Mouse (Mus musculus): ENCODE results near the gene Gm20388. TPM values are rescaled to one million over a fixed set of nuclear protein-coding genes. Genes with fewer than 3 reads are reported as not detected.

The Gm20388 gene
- polyA plus RNA-seq, 1 experiment, result 59.3 TPM

DNA sequence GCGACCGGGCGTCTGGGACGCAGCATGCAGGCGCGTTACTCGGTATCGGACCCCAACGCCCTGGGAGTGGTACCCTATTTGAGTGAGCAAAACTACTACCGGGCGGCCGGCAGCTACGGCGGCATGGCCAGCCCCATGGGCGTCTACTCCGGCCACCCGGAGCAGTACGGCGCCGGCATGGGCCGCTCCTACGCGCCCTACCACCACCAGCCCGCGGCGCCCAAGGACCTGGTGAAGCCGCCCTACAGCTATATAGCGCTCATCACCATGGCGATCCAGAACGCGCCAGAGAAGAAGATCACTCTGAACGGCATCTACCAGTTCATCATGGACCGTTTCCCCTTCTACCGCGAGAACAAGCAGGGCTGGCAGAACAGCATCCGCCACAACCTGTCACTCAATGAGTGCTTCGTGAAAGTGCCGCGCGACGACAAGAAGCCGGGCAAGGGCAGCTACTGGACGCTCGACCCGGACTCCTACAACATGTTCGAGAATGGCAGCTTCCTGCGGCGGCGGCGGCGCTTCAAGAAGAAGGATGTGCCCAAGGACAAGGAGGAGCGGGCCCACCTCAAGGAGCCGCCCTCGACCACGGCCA lies 1206.0 kb downstream of the Gm20388 start:
- TF ChIP-seq POLR2A (IDR thresholded peaks at IDR 0.05; ENCODE audit: borderline replicate concordance, extremely low read depth, insufficient read depth, insufficient read length, poor library complexity, severe bottlenecking) (no peak), CTCF (IDR thresholded peaks at IDR 0.05; ENCODE audit: borderline replicate concordance, extremely low read depth, insufficient read depth, insufficient read length) (no peak)
- no peak for DNase-seq (ENCODE audit: low read depth)

DNA sequence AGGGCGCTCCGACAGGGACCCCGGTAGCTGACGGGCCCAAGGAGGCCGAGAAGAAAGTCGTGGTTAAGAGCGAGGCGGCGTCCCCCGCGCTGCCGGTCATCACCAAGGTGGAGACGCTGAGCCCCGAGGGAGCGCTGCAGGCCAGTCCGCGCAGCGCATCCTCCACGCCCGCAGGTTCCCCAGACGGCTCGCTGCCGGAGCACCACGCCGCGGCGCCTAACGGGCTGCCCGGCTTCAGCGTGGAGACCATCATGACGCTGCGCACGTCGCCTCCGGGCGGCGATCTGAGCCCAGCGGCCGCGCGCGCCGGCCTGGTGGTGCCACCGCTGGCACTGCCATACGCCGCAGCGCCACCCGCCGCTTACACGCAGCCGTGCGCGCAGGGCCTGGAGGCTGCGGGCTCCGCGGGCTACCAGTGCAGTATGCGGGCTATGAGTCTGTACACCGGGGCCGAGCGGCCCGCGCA lies 1206.6 kb downstream of the Gm20388 start:
- no peak for DNase-seq (ENCODE audit: low read depth)
- TF ChIP-seq CTCF (IDR thresholded peaks at IDR 0.05; ENCODE audit: borderline replicate concordance, extremely low read depth, insufficient read depth, insufficient read length) (no peak), POLR2A (IDR thresholded peaks at IDR 0.05; ENCODE audit: borderline replicate concordance, extremely low read depth, insufficient read depth, insufficient read length, poor library complexity, severe bottlenecking) (no peak)

DNA sequence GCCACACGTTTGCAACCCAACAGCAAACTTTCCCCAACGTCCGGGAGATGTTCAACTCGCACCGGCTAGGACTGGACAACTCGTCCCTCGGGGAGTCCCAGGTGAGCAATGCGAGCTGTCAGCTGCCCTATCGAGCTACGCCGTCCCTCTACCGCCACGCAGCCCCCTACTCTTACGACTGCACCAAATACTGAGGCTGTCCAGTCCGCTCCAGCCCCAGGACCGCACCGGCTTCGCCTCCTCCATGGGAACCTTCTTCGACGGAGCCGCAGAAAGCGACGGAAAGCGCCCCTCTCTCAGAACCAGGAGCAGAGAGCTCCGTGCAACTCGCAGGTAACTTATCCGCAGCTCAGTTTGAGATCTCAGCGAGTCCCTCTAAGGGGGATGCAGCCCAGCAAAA lies 1207.3 kb downstream of the Gm20388 start:
- no peak for DNase-seq (ENCODE audit: low read depth)
- TF ChIP-seq POLR2A (IDR thresholded peaks at IDR 0.05; ENCODE audit: borderline replicate concordance, extremely low read depth, insufficient read depth, insufficient read length, poor library complexity, severe bottlenecking), result no peak
- TF ChIP-seq CTCF (IDR thresholded peaks at IDR 0.05; ENCODE audit: borderline replicate concordance, extremely low read depth, insufficient read depth, insufficient read length), result no peak

DNA sequence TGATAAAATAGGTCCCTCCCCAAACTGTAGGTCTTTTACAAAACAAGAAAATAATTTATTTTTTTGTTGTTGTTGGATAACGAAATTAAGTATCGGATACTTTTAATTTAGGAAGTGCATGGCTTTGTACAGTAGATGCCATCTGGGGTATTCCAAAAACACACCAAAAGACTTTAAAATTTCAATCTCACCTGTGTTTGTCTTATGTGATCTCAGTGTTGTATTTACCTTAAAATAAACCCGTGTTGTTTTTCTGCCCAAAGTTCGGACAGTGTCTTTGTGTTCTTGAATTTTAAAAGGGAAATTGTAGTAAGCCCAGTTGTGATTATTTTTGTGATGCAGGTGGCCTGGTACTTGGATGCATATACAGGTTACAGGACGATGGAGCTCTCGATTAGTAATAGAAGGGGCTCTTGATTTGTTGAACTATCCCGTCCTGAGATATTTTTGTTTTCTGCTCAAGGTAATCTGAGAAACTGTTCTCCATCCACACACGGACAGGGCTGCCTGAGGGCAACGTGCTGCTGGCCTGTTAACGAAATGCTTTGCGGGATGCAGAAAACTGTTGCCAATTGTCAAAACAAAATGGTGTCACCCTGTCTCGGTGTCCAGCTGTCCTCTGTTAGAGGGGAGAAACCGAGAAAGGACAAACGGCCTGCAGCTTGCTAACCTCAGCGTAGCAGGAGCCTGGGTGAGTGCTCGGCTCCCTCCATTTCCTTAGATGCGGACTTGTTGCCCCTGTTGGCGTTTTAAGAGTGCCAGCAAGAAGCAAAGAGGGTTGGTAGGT lies 1208.2 kb downstream of the Gm20388 start:
- TF ChIP-seq POLR2A (IDR thresholded peaks at IDR 0.05; ENCODE audit: borderline replicate concordance, extremely low read depth, insufficient read depth, insufficient read length, poor library complexity, severe bottlenecking), result no peak
- TF ChIP-seq CTCF (IDR thresholded peaks at IDR 0.05; ENCODE audit: borderline replicate concordance, extremely low read depth, insufficient read depth, insufficient read length), result no peak
- no peak for DNase-seq (ENCODE audit: low read depth)

DNA sequence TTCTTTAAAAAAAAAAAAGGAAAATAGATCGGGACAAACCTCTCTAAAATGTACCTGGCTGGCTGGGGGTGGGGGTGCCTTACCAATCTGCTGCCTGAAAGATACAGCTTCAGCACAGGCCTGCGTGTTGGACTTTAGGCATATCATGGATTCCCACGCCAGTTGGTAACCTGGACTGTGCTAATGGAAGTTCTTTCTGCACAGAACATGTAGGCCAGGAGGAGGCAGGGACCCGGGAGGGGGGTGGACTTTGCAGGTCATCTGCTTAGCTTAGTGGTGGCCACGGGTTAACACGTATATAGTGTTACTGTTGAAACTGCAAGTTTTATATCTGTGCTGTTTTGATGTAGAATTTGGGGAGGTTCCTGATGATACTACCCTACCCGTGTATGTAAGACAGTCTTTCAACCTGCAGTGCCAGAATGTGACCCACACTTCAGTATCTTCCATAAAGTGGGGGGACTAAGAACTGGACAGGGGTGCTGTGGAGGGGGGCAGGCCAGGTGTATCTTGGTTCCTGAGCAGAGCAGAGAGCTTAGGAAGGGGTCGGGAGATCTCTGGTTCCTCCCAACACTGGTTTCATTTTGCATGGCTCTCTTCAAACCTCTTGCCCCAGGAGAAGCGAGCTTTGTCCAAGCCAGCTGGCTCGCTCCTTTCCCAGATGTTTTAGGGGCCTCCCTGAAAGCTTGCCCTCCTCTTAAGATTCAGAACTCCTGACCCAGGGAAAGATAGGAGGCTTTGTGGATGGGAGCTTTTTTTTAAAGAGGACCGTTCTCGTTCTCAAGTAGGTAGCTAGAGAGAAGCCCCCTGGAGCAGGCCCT lies 1209.2 kb downstream of the Gm20388 start:
- TF ChIP-seq POLR2A (IDR thresholded peaks at IDR 0.05; ENCODE audit: borderline replicate concordance, extremely low read depth, insufficient read depth, insufficient read length, poor library complexity, severe bottlenecking) (no peak), CTCF (IDR thresholded peaks at IDR 0.05; ENCODE audit: borderline replicate concordance, extremely low read depth, insufficient read depth, insufficient read length) (no peak)
- DNase-seq (ENCODE audit: low read depth), result no peak

DNA sequence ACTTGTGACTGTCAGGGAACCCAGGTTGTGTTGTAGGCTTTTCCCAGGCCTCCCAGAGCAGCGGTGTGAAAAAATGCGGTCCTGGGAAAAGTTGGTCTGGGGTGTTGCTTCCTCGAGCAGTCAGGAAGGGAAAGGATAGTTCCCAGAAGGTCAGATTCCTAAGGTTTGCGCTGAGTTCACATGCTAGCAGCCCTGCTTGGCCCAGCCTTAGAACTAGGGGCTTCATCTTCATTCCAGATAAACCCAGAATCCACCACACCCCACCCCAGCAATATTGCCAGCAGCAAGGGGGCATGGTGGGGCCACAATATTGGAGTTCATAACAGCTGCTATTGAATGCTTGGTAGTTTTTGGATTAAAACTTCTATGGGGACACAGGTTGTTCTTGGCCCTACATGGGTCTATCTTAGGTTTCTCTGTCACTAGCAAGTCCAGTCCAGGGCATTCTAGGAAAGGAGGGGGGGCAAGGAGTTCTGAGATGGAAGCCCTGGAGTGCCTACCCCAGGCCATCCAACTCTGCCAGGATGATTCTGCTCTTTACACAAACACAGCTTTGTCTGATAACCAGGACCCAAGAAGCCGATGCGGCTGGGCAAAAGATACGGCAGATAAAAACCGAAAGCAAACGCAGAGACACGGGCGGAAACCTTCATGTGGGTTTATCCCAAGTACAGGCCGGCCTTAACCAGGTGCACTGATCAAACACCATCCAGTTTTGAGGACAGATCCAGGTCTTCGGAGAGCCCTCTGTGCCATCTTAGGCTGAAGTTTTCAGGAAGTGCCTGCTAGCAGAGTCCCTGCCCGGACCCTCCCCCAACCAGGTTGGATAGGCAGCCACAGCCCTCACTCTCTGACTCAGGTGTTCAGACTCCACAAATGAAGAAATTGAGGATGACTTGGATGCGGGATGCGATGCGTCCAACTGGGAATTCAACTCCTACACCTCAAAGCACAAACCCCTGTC lies 1210.1 kb downstream of the Gm20388 start:
- TF ChIP-seq CTCF (IDR thresholded peaks at IDR 0.05; ENCODE audit: borderline replicate concordance, extremely low read depth, insufficient read depth, insufficient read length) (no peak), POLR2A (IDR thresholded peaks at IDR 0.05; ENCODE audit: borderline replicate concordance, extremely low read depth, insufficient read depth, insufficient read length, poor library complexity, severe bottlenecking) (no peak)
- no peak for DNase-seq (ENCODE audit: low read depth)

DNA sequence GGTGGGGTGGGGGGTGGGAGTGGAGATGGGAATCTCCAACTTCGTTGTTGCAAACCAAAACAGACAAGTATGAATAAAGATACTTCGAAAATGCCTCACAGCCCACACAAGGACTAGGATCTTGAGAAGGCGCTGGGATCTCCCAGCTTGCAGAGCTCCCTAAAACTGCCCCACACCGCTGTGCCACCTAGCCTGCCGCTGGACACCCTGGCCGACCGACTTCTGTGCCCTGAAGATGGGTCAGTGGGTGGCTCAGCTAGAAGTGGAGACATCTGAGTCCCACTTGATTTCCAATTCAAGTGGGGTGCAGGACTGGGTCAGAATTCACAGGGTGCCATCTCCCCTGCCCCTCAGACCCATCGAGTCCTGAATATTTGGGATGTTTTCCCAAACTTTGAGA lies 1211.1 kb downstream of the Gm20388 start:
- DNase-seq (ENCODE audit: low read depth), result no peak
- TF ChIP-seq POLR2A (IDR thresholded peaks at IDR 0.05; ENCODE audit: borderline replicate concordance, extremely low read depth, insufficient read depth, insufficient read length, poor library complexity, severe bottlenecking), result no peak
- TF ChIP-seq CTCF (IDR thresholded peaks at IDR 0.05; ENCODE audit: borderline replicate concordance, extremely low read depth, insufficient read depth, insufficient read length), result no peak

DNA sequence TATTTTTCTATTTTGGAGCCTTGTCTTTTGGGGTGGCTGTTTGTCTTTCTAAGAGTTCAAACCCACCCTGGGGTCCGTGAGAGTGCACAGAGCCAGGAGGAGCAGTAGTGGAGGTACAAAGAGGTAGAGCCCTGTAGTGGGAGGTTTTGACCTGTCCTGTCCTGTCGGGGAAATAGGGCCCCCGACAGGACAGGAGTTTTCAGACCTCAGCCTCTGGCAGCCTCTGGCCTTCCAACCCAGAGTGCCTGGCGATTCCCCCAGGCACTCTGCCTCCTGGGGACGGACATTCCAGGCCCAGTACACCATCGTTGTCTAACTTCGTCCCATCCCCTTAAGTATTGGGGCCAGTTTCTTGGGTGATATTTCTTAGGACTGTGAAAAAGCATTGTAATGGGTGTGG lies 1211.7 kb downstream of the Gm20388 start:
- no peak for DNase-seq (ENCODE audit: low read depth)

DNA sequence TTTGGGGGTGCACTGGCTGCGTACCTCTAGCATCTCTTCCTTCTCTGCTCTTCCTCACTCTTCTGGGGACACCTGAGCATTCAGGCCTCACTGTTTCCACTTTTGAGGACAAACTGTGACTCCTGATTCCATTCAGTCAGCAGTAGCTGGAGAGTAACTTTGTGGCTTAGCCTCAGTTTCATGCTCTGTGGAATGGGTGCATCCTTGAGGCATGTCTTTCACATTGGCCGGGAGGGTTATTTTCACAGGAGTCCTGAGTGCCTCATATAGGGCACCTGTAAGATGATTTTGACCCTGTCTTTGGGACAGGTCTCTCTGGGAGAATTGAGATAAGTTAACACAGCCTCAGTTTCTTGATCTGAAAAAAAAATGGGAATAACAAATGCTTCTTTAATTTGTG lies 1212.5 kb downstream of the Gm20388 start:
- DNase-seq (ENCODE audit: low read depth), result no peak
- TF ChIP-seq CTCF (IDR thresholded peaks at IDR 0.05; ENCODE audit: borderline replicate concordance, extremely low read depth, insufficient read depth, insufficient read length) (no peak), POLR2A (IDR thresholded peaks at IDR 0.05; ENCODE audit: borderline replicate concordance, extremely low read depth, insufficient read depth, insufficient read length, poor library complexity, severe bottlenecking) (no peak)

More for the DNA sequence above, 1211.7 kb downstream of the Gm20388 start:
- no peak for TF ChIP-seq POLR2A (IDR thresholded peaks at IDR 0.05; ENCODE audit: borderline replicate concordance, extremely low read depth, insufficient read depth, insufficient read length, poor library complexity, severe bottlenecking)
- no peak for TF ChIP-seq CTCF (IDR thresholded peaks at IDR 0.05; ENCODE audit: borderline replicate concordance, extremely low read depth, insufficient read depth, insufficient read length)

DNA sequence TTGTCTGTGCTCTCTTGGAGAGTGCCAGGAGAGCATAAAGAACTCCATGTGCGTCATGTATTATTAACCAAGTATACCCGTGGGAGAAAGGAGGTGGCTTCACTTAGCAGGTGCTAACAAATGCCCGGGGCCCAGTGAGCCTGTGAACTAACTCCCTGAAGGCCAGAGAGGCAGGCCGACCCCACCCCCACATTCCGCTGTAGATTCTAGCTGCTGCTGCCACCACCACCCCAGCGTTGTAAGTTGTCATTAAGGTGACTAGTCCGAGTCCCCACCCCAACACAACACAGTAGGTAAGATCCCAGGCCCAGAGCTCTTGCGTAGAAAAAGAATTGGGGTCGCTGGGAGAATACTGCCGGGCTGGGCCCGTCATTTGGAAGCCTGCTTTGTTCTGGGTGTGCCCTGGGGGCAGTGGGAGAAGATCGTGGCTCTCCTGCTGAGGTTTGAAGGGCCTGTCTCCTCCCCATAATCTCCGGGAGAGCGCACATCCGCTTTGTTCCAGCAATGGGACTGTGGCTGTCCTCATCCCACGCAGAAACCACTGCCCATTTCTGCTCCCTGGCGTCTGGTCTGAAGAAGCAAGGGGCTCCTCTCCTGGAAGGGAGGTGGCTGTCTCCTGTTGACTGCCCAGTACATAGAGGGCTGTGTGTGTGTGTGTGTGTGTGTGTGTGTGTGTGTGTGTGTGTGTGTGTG lies 1214.1 kb downstream of the Gm20388 start:
- TF ChIP-seq POLR2A (IDR thresholded peaks at IDR 0.05; ENCODE audit: borderline replicate concordance, extremely low read depth, insufficient read depth, insufficient read length, poor library complexity, severe bottlenecking), result no peak
- TF ChIP-seq CTCF (IDR thresholded peaks at IDR 0.05; ENCODE audit: borderline replicate concordance, extremely low read depth, insufficient read depth, insufficient read length), result no peak
- DNase-seq (ENCODE audit: low read depth), result no peak

Measured in brain, embryonic 14.5 days (tissue).